Mouse (Mus musculus): ENCODE measurements at regions not wholly inside any gene's neighbourhood (a gene's known extent, or its start where the extent isn't known, plus 50 kb on each side); places are given as distances from the start of the nearest gene placed in this dataset.

- Histone ChIP-seq H3K27ac (ENCODE audit: control insufficient read depth, insufficient read depth, low read depth, low read length) (no peak overlapping the region), H3K36me3 (ENCODE audit: control insufficient read depth, insufficient read depth, low read length) (no peaks in the 10 kb centered on the region), H3K4me3 (ENCODE audit: control insufficient read depth, low read depth, low read length) (no peak overlapping the region), H3K4me1 (ENCODE audit: control insufficient read depth, insufficient read depth, low read length) (peaks cover 5% of the 10 kb centered on the region), H3K27me3 (ENCODE audit: control insufficient read depth, insufficient read depth, low read length) (no peaks in the 10 kb centered on the region)
- TF ChIP-seq POLR2A (IDR thresholded peaks at IDR 0.05; ENCODE audit: control insufficient read depth, low read depth, low read length) (no peak), CTCF (IDR thresholded peaks at IDR 0.05; ENCODE audit: control insufficient read depth, insufficient read depth, insufficient replicate concordance, low read depth, low read length) (peak; percentile 36; the same call in 1 of the 2 replicates)
Observed at GRCm38 (mm10) chr7:64041303-64041702, 102.6 kb upstream of the Klf13 start.

GRCm38 (mm10) chr7:64040026-64040737, 101.5 kb upstream of the Klf13 start:
- Histone ChIP-seq H3K4me3 (ENCODE audit: control insufficient read depth, low read depth, low read length) (no peak overlapping the region), H3K27me3 (ENCODE audit: control insufficient read depth, insufficient read depth, low read length) (no peaks in the 10 kb centered on the region), H3K36me3 (ENCODE audit: control insufficient read depth, insufficient read depth, low read length) (no peaks in the 10 kb centered on the region), H3K27ac (ENCODE audit: control insufficient read depth, insufficient read depth, low read depth, low read length) (no peak overlapping the region), H3K4me1 (ENCODE audit: control insufficient read depth, insufficient read depth, low read length) (peaks cover 7% of the 10 kb centered on the region)
- TF ChIP-seq POLR2A (IDR thresholded peaks at IDR 0.05; ENCODE audit: control insufficient read depth, low read depth, low read length) = no peak
- no peak for TF ChIP-seq CTCF (IDR thresholded peaks at IDR 0.05; ENCODE audit: control insufficient read depth, insufficient read depth, insufficient replicate concordance, low read depth, low read length)

- TF ChIP-seq CTCF (IDR thresholded peaks at IDR 0.05; ENCODE audit: control insufficient read depth, insufficient read depth, insufficient replicate concordance, low read depth, low read length) (no peak), POLR2A (IDR thresholded peaks at IDR 0.05; ENCODE audit: control insufficient read depth, low read depth, low read length) (no peak)
- no peaks in the 10 kb centered on the region for H3K36me3 ChIP-seq (ENCODE audit: control insufficient read depth, insufficient read depth, low read length)
- H3K27me3 ChIP-seq (ENCODE audit: control insufficient read depth, insufficient read depth, low read length) = no peaks in the 10 kb centered on the region
- H3K27ac ChIP-seq (ENCODE audit: control insufficient read depth, insufficient read depth, low read depth, low read length) = no peak overlapping the region
- no peak overlapping the region for H3K4me3 ChIP-seq (ENCODE audit: control insufficient read depth, low read depth, low read length)
- peaks cover 7% of the 10 kb centered on the region for H3K4me1 ChIP-seq (ENCODE audit: control insufficient read depth, insufficient read depth, low read length)
Observed at GRCm38 (mm10) chr7:64037701-64038231, 99.1 kb upstream of the Klf13 start.

- Histone ChIP-seq H3K4me1 (ENCODE audit: control insufficient read depth, insufficient read depth, low read length) (peaks cover 2% of the 10 kb centered on the region), H3K27ac (ENCODE audit: control insufficient read depth, insufficient read depth, low read depth, low read length) (no peak overlapping the region), H3K36me3 (ENCODE audit: control insufficient read depth, insufficient read depth, low read length) (no peaks in the 10 kb centered on the region), H3K27me3 (ENCODE audit: control insufficient read depth, insufficient read depth, low read length) (no peaks in the 10 kb centered on the region), H3K4me3 (ENCODE audit: control insufficient read depth, low read depth, low read length) (no peak overlapping the region)
- no peak for TF ChIP-seq CTCF (IDR thresholded peaks at IDR 0.05; ENCODE audit: control insufficient read depth, insufficient read depth, insufficient replicate concordance, low read depth, low read length)
- TF ChIP-seq POLR2A (IDR thresholded peaks at IDR 0.05; ENCODE audit: control insufficient read depth, low read depth, low read length) = no peak; the same call in 1 of the 2 replicates
Observed at GRCm38 (mm10) chr7:64036154-64036553, 97.4 kb upstream of the Klf13 start.

GRCm38 (mm10) chr7:64035025-64035606, 96.4 kb upstream of the Klf13 start:
- H3K4me3 ChIP-seq (ENCODE audit: control insufficient read depth, low read depth, low read length) = no peak overlapping the region
- H3K4me1 ChIP-seq (ENCODE audit: control insufficient read depth, insufficient read depth, low read length) = peaks cover 2% of the 10 kb centered on the region; the same call in 1 of the 2 replicates
- no peak overlapping the region for H3K27ac ChIP-seq (ENCODE audit: control insufficient read depth, insufficient read depth, low read depth, low read length)
- H3K36me3 ChIP-seq (ENCODE audit: control insufficient read depth, insufficient read depth, low read length) = no peaks in the 10 kb centered on the region
- H3K27me3 ChIP-seq (ENCODE audit: control insufficient read depth, insufficient read depth, low read length) = no peaks in the 10 kb centered on the region
- TF ChIP-seq CTCF (IDR thresholded peaks at IDR 0.05; ENCODE audit: control insufficient read depth, insufficient read depth, insufficient replicate concordance, low read depth, low read length) = no peak
- TF ChIP-seq POLR2A (IDR thresholded peaks at IDR 0.05; ENCODE audit: control insufficient read depth, low read depth, low read length) = no peak

- H3K4me3 ChIP-seq (ENCODE audit: control insufficient read depth, low read depth, low read length) = no peak overlapping the region
- H3K36me3 ChIP-seq (ENCODE audit: control insufficient read depth, insufficient read depth, low read length) = no peaks in the 10 kb centered on the region
Observed at GRCm38 (mm10) chr7:64034493-64034892, 95.8 kb upstream of the Klf13 start.

GRCm38 (mm10) chr7:64033388-64033787, 94.7 kb upstream of the Klf13 start:
- TF ChIP-seq POLR2A (IDR thresholded peaks at IDR 0.05; ENCODE audit: control insufficient read depth, low read depth, low read length) = no peak
- no peak for TF ChIP-seq CTCF (IDR thresholded peaks at IDR 0.05; ENCODE audit: control insufficient read depth, insufficient read depth, insufficient replicate concordance, low read depth, low read length)
- Histone ChIP-seq H3K4me1 (ENCODE audit: control insufficient read depth, insufficient read depth, low read length) (peaks cover 2% of the 10 kb centered on the region; the same call in 1 of the 2 replicates), H3K27ac (ENCODE audit: control insufficient read depth, insufficient read depth, low read depth, low read length) (no peak overlapping the region), H3K27me3 (ENCODE audit: control insufficient read depth, insufficient read depth, low read length) (no peaks in the 10 kb centered on the region), H3K4me3 (ENCODE audit: control insufficient read depth, low read depth, low read length) (no peak overlapping the region), H3K36me3 (ENCODE audit: control insufficient read depth, insufficient read depth, low read length) (no peaks in the 10 kb centered on the region)

More at GRCm38 (mm10) chr7:64034493-64034892, 95.8 kb upstream of the Klf13 start:
- H3K4me1 ChIP-seq (ENCODE audit: control insufficient read depth, insufficient read depth, low read length) = peaks cover 2% of the 10 kb centered on the region; the same call in 1 of the 2 replicates
- H3K27ac ChIP-seq (ENCODE audit: control insufficient read depth, insufficient read depth, low read depth, low read length) = no peak overlapping the region
- no peak for TF ChIP-seq CTCF (IDR thresholded peaks at IDR 0.05; ENCODE audit: control insufficient read depth, insufficient read depth, insufficient replicate concordance, low read depth, low read length)
- TF ChIP-seq POLR2A (IDR thresholded peaks at IDR 0.05; ENCODE audit: control insufficient read depth, low read depth, low read length) = no peak
- H3K27me3 ChIP-seq (ENCODE audit: control insufficient read depth, insufficient read depth, low read length) = no peaks in the 10 kb centered on the region

All from testis, adult 2 months (tissue).